In genomic region chr11:120800061-120800904, GRCm38 (mm10) we compare ENCODE assay signal across 8 mouse cellular contexts. TPM values are rescaled to one million over a fixed set of nuclear protein-coding genes. Genes with fewer than 3 reads are reported as not detected.
DNase-seq lines count a peak whose midpoint lies in the region; ATAC-seq and TF ChIP-seq lines count a peak whose summit lies in the region.

No protein-coding gene starts in this region.

- peak overlapping the region; percentile 86 for H3K27ac ChIP-seq in lung, embryonic 16.5 days (ENCODE audit: low read length)
- H3K27ac ChIP-seq in thymus, adult 2 months (ENCODE audit: control insufficient read depth, insufficient read depth, low read length): no peak overlapping the region

- H3K4me3 ChIP-seq in lung, embryonic 16.5 days (ENCODE audit: low read length): peak overlapping the region; percentile 8; the same call in 1 of the 2 replicates
- no peak overlapping the region for H3K4me3 ChIP-seq in thymus, adult 2 months (ENCODE audit: control insufficient read depth, insufficient read depth, low read length)

- peak overlapping the region; percentile 25; the same call in 1 of the 2 replicates for H3K4me2 ChIP-seq in lung, embryonic 16.5 days (ENCODE audit: low read depth, low read length)

- WGBS in lung, embryonic 16.5 days: 5% methylated on average over 10 of the region's 10 CpGs
- 27% methylated on average over 10 of the region's 10 CpGs for whole genome bisulfite sequencing in thymus, adult 2 months

- peak overlapping the region; percentile 60 for H3K9ac ChIP-seq in lung, embryonic 16.5 days (ENCODE audit: low read length)

- peak; percentile 89 for TF ChIP-seq CTCF in thymus, adult 2 months (IDR thresholded peaks at IDR 0.05; ENCODE audit: borderline replicate concordance, control insufficient read depth, extremely low read depth, insufficient read depth, low read length, poor library complexity)

- H3K36me3 ChIP-seq in lung, embryonic 16.5 days (ENCODE audit: control insufficient read depth, insufficient read depth, low read length): peaks cover under 1% of the 10 kb centered on the region; the same call in 1 of the 2 replicates
- H3K36me3 ChIP-seq in thymus, adult 2 months (ENCODE audit: control insufficient read depth, insufficient read depth, low read length): no peaks in the 10 kb centered on the region

- DNase-seq in MEL-GATA-1-ER (ENCODE audit: extremely low read depth, low read depth): peak; percentile 74
- peak; percentile 86 for DNase-seq in cerebellum, adult 8-10 months
- peak; percentile 92 for DNase-seq in forelimb bud, embryonic 11.5 days (ENCODE audit: low read depth, low spot score)
- DNase-seq in heart, postnatal 4 days: peak; percentile 94
- peak; percentile 61 to 88 for DNase-seq in layer of hippocampus, adult 8-10 months (ENCODE audit: low spot score in 2 of 2)
- DNase-seq in ovary, adult 18-20 months (ENCODE audit: low spot score): peak; percentile 83
- peak; percentile 82 for DNase-seq in thymus, adult 2 months

- H3K27me3 ChIP-seq in lung, embryonic 16.5 days (ENCODE audit: control insufficient read depth, insufficient read depth, low read depth, low read length): no peaks in the 10 kb centered on the region
- H3K27me3 ChIP-seq in thymus, adult 2 months (ENCODE audit: control insufficient read depth, insufficient read depth, low read length): no peaks in the 10 kb centered on the region

- ATAC-seq in lung, embryonic 16.5 days (ENCODE audit: low read depth): peak; percentile 83

- H3K4me1 ChIP-seq in lung, embryonic 16.5 days (replicated peaks; ENCODE audit: control insufficient read depth, insufficient read depth, low read length): peaks cover 14% of the 10 kb centered on the region
- peaks cover 7% of the 10 kb centered on the region for H3K4me1 ChIP-seq in thymus, adult 2 months (replicated peaks; ENCODE audit: control insufficient read depth, insufficient read depth, low read length)

- TF ChIP-seq POLR2A in thymus, adult 2 months (IDR thresholded peaks at IDR 0.05; ENCODE audit: control insufficient read depth, extremely low read depth, insufficient read depth, low read length, poor library complexity): no peak

- no peaks in the 10 kb centered on the region for H3K9me3 ChIP-seq in lung, embryonic 16.5 days (ENCODE audit: control insufficient read depth, low read length)

RNA-seq across cellular contexts. Expression of gene Dus1l, which starts 4.1 kb away (rescaled TPM):
- total RNA-seq in heart, postnatal 4 days (2021): 10 to 100 TPM; 34.0 to 37.5 TPM
- total RNA-seq in layer of hippocampus, adult 8-10 months (2022): 10 to 100 TPM; 48.3 to 53.3 (median 49.9) TPM
- polyA plus RNA-seq in lung, embryonic 16.5 days (2015; fragmentation: Nextera tagmentation; extraction: Ambion mirVana): 74.0 and 80.9 TPM in 2 replicates
- 65.8 and 70.3 TPM in 2 replicates for polyA plus RNA-seq in thymus, adult 2 months (2012; rRNA removed)

RNA-seq across cellular contexts. Expression of gene Gps1, which starts 16.2 kb away (rescaled TPM):
- total RNA-seq in heart, postnatal 4 days (2021): 10 to 100 TPM; 73.0 to 78.0 TPM
- 100 to 1,000 TPM; 141 to 151 (median 144) TPM for total RNA-seq in layer of hippocampus, adult 8-10 months (2022)
- polyA plus RNA-seq in lung, embryonic 16.5 days (2015; fragmentation: Nextera tagmentation; extraction: Ambion mirVana): 187 and 188 TPM in 2 replicates
- 171 and 193 TPM in 2 replicates for polyA plus RNA-seq in thymus, adult 2 months (2012; rRNA removed)

RNA-seq across cellular contexts. Expression of gene Rfng, which starts 16.3 kb away (rescaled TPM):
- total RNA-seq in heart, postnatal 4 days (2021): 10 to 100 TPM; 13.2 to 13.3 TPM
- 10 to 100 TPM; 55.7 to 63.5 (median 61.8) TPM for total RNA-seq in layer of hippocampus, adult 8-10 months (2022)
- polyA plus RNA-seq in lung, embryonic 16.5 days (2015; fragmentation: Nextera tagmentation; extraction: Ambion mirVana): 39.3 and 43.0 TPM in 2 replicates
- polyA plus RNA-seq in thymus, adult 2 months (2012; rRNA removed): 87.4 and 102 TPM in 2 replicates

RNA-seq across cellular contexts. Expression of gene Fasn, which starts 24.1 kb away (rescaled TPM):
- 10 to 100 TPM; 59.3 to 63.9 TPM for total RNA-seq in heart, postnatal 4 days (2021)
- 100 to 1,000 TPM; 187 to 227 (median 208) TPM for total RNA-seq in layer of hippocampus, adult 8-10 months (2022)
- 50.6 and 53.5 TPM in 2 replicates for polyA plus RNA-seq in lung, embryonic 16.5 days (2015; fragmentation: Nextera tagmentation; extraction: Ambion mirVana)
- 973 and 1,776 TPM in 2 replicates for polyA plus RNA-seq in thymus, adult 2 months (2012; rRNA removed)

RNA-seq across cellular contexts. Expression of gene Hmga1b, which starts 37.7 kb away (rescaled TPM):
- total RNA-seq in heart, postnatal 4 days (2021): 10 to 100 TPM; 37.1 to 47.2 TPM
- total RNA-seq in layer of hippocampus, adult 8-10 months (2022): 10 to 100 TPM; 16.7 to 32.0 (median 24.2) TPM
- polyA plus RNA-seq in lung, embryonic 16.5 days (2015; fragmentation: Nextera tagmentation; extraction: Ambion mirVana): 3.9 and 5.0 TPM in 2 replicates
- 3.3 and 4.5 TPM in 2 replicates for polyA plus RNA-seq in thymus, adult 2 months (2012; rRNA removed)
